Mouse (Mus musculus) lung, adult 2 months (tissue): ENCODE measurements around the gene Kcnk16.

ENCODE experiments used
- CTCF ChIP-seq: fragments of 200-500 bp; IDR thresholded peaks from 2 replicates; pipeline ENCODE4 v1.5.1; 2011; ENCODE audit warnings: mild to moderate bottlenecking, low read length, control low read depth; ENCODE audit not compliant: insufficient read depth
- POLR2A ChIP-seq: fragments of 200-500 bp; IDR thresholded peaks from 2 replicates; pipeline ENCODE4 v1.6.1; 2011; ENCODE audit warnings: low read depth, mild to moderate bottlenecking, control low read depth, low read length, borderline replicate concordance; ENCODE audit errors: extremely low read depth

DNA sequence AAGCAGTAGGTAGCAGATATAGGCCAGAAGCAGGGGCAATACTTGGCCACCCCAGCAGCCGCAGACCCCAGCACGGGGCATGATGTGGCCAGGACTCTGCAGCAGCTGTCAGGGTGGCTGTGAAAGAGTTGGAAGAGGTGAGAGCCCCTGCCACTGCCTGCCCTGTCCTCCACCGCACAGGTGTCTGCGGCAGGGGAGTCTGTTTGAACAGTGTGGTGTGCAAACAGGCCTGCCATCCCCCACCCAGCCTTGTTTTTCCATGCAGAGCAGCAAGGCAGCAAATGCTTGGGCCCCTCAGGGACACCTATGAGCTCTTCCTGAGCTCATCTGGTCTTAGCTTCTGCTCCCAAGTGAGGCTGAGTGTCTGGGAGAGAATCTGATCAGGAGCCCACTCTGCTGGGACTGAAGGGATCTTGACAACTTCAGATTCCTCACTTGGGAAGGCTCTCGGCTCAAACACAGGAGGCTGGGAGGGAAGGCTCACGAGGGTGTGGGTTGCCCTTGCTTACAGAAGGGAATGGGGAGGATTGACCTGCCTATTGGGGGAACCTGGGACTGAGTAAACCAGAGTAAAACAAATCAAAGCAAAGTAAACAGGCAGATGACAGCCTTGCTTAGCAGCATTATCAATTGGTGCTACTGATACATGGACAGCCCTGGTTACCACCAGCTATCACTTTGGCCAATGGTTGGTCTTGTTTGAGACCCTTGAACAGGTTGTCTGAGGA, at the start of gene Kcnk16:
- TF ChIP-seq POLR2A (no peak), CTCF (no peak)
